Comparison of ENCODE assay signal across 8 mouse cellular contexts in the genomic region with DNA sequence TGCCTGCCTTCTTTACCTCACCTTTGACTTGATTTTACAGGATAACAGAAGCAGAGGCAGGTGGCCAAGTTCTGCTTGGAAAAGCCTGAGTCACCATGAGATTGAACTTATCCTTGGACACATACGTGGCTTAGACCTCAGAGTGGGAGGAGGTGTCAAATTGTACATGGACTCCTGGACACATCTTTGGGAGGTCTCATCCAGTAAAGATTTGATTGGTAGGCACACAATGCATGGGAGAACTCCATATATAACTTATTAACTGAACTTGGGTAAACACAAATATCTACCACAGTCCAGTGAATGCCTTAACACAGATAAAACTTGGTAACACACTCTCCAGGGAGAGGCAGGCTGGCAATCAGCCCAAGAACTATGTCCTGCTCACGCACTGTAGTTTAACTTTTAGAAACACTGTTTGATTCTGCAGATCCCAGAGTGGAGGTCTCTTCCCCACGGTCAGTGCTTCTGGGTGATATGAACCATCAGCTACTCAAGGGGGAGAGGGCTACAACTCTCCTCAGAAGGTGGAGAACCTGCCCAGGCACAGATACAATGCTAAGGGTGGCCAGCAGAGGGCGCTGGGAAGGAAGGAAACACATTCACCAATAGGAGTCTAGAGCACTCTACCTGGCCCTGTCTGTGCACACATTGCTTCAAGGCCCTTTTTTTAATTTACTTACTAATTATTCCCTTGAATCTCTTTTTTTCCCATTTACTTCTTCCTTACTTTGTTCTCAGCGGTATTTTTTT. TPM values are rescaled to one million over a fixed set of nuclear protein-coding genes. Genes with fewer than 3 reads are reported as not detected.
A peak's percentile ranks its signal among the peaks of the same experiment; 100 is the strongest.
DNase-seq lines count a peak whose midpoint lies in the region; ATAC-seq and TF ChIP-seq lines count a peak whose summit lies in the region.

No protein-coding gene starts in this region.

- H3K27ac ChIP-seq in cerebellum, adult 2 months (ENCODE audit: insufficient read depth, low read length), result no peak overlapping the region
- no peak overlapping the region for H3K27ac ChIP-seq in layer of hippocampus, adult 2 months

- H3K9me3 ChIP-seq in G1E (replicated peaks), result no peaks in the 10 kb centered on the region

- no peaks in the 10 kb centered on the region for H3K27me3 ChIP-seq in G1E (ENCODE audit: insufficient read depth, low read length)
- H3K27me3 ChIP-seq in cerebellum, adult 2 months (ENCODE audit: control insufficient read depth, insufficient read depth, low read length), result no peaks in the 10 kb centered on the region
- no peaks in the 10 kb centered on the region for H3K27me3 ChIP-seq in splenic B cell, adult 2 months (ENCODE audit: control insufficient read depth, insufficient read depth, low read length, poor library complexity, severe bottlenecking)

- H3K4me3 ChIP-seq in G1E (ENCODE audit: low read depth, low read length), result no peak overlapping the region
- H3K4me3 ChIP-seq in cerebellum, adult 2 months (replicated peaks; ENCODE audit: insufficient read depth, low read depth, low read length), result no peak overlapping the region
- no peak overlapping the region for H3K4me3 ChIP-seq in layer of hippocampus, adult 2 months

- ATAC-seq in frontal cortex, adult (ENCODE audit: low TSS enrichment), result peak; percentile 91
- peak; percentile 54; the same call in 1 of the 2 replicates for ATAC-seq in G1E (ENCODE audit: extremely low read depth, insufficient number of reproducible peaks, low FRiP score, poor library complexity, severe bottlenecking)

- H3K4me1 ChIP-seq in G1E (ENCODE audit: insufficient read depth, low read depth, low read length), result no peaks in the 10 kb centered on the region; the same call in 1 of the 2 replicates
- H3K4me1 ChIP-seq in cerebellum, adult 2 months (ENCODE audit: control insufficient read depth, insufficient read depth, low read length), result no peaks in the 10 kb centered on the region

- H3K36me3 ChIP-seq in G1E (replicated peaks), result peaks cover 6% of the 10 kb centered on the region
- no peaks in the 10 kb centered on the region for H3K36me3 ChIP-seq in splenic B cell, adult 2 months (ENCODE audit: control insufficient read depth, insufficient read depth, low read length, poor library complexity, severe bottlenecking)

- peak; percentile 84 for TF ChIP-seq CTCF in G1E (IDR thresholded peaks at IDR 0.05; ENCODE audit: low read depth, low read length)
- peak; percentile 80 for TF ChIP-seq CTCF in cerebellum, adult 2 months (IDR thresholded peaks at IDR 0.05; ENCODE audit: borderline replicate concordance, insufficient read depth, low read depth, low read length)
- peak; percentile 90 for TF ChIP-seq CTCF in layer of hippocampus, adult 2 months (conservative IDR thresholded peaks at IDR 0.05)

- DNase-seq in frontal cortex, postnatal 10 days (ENCODE audit: low spot score in 2 of 2), result no peak
- peak; percentile 47 for DNase-seq in G1E (ENCODE audit: low spot score)
- peak; percentile 55 to 71 for DNase-seq in cerebellum, adult 2 months
- peak; percentile 42 to 48 for DNase-seq in gastrocnemius, postnatal 4 days (ENCODE audit: low spot score in 2 of 2)
- peak; percentile 32 to 76 for DNase-seq in layer of hippocampus, adult 2 months (ENCODE audit: low spot score in 2 of 2)
- DNase-seq in lung, postnatal 4 days, result peak; percentile 61 to 75
- peak; percentile 80 for DNase-seq in splenic B cell, adult 2 months (ENCODE audit: low read depth, low spot score)

- 28% methylated on average over 5 of the region's 5 CpGs for WGBS in cerebellum, adult 2 months

- no peak for TF ChIP-seq POLR2A in cerebellum, adult 2 months (IDR thresholded peaks at IDR 0.05; ENCODE audit: borderline replicate concordance, insufficient read depth, low read length)

RNA-seq across cellular contexts. Expression of a gene that starts 9.6 kb away (rescaled TPM):
- total RNA-seq in G1E (2014; fragmentation: Nextera tagmentation), result 21.6 and 26.6 TPM in 2 replicates
- total RNA-seq in G1E (2017), result 20.5 and 23.4 TPM in 2 replicates
- polyA plus RNA-seq in G1E (2012), result 46.9 and 57.7 TPM in 2 replicates
- 121 and 129 TPM in 2 replicates for polyA plus RNA-seq in cerebellum, adult 2 months (2012; rRNA removed)
- 10 to 100 TPM; 28.4 to 30.6 TPM for total RNA-seq in gastrocnemius, postnatal 4 days (2021)
- 10 to 100 TPM; 70.0 to 75.4 TPM for total RNA-seq in layer of hippocampus, adult 2 months (2021)

RNA-seq across cellular contexts. Expression of a gene that starts 11.4 kb away (rescaled TPM):
- total RNA-seq in G1E (2014; fragmentation: Nextera tagmentation), result 3.4 and 11.6 TPM in 2 replicates
- 4.9 and 6.8 TPM in 2 replicates for total RNA-seq in G1E (2017)
- polyA plus RNA-seq in G1E (2012), result 1.9 and 2.6 TPM in 2 replicates
- 15.7 and 16.3 TPM in 2 replicates for polyA plus RNA-seq in cerebellum, adult 2 months (2012; rRNA removed)
- 1 to 10 TPM; 2.4 to 3.7 TPM for total RNA-seq in gastrocnemius, postnatal 4 days (2021)
- 10 to 100 TPM in 1 of 2 experiments, 1 to 10 TPM in 1; 9.6 to 12.9 TPM for total RNA-seq in layer of hippocampus, adult 2 months (2021)

RNA-seq across cellular contexts. Expression of a gene that starts 12.6 kb away (rescaled TPM):
- 1.1 and 1.3 TPM in 2 replicates for total RNA-seq in G1E (2014; fragmentation: Nextera tagmentation)
- total RNA-seq in G1E (2017), result not detected in 2 replicates
- not detected in 2 replicates for polyA plus RNA-seq in G1E (2012)
- 0.11 TPM in 1 of 2 replicates, not detected in the other for polyA plus RNA-seq in cerebellum, adult 2 months (2012; rRNA removed)
- 1 to 10 TPM; 1.3 to 2.0 TPM for total RNA-seq in gastrocnemius, postnatal 4 days (2021)
- 1 to 10 TPM; 2.3 to 4.6 TPM for total RNA-seq in layer of hippocampus, adult 2 months (2021)

Comparison
In these comparisons a context has a peak if more than half of its experiments do, and no peak if none do; other contexts are left out.
1. DNase-seq: peak in G1E (single experiment), cerebellum, adult 2 months (2 of 2), gastrocnemius, postnatal 4 days (2 of 2), layer of hippocampus, adult 2 months (2 of 2), lung, postnatal 4 days (2 of 2) and splenic B cell, adult 2 months (single experiment); none in frontal cortex, postnatal 10 days (0 of 2).
2. Peak in every context shown above with its lines, with median percentiles within 50 percentile points of each other: CTCF ChIP-seq.